Mouse (Mus musculus): ENCODE measurements at regions not wholly inside any gene's neighbourhood (a gene's known extent, or its start where the extent isn't known, plus 50 kb on each side); places are given as distances from the start of the nearest gene placed in this dataset.

GRCm38 (mm10) chr1:124950849-124951248 lies 484.7 kb downstream of the Actr3 start:
- TF ChIP-seq POLR2A (IDR thresholded peaks at IDR 0.05; ENCODE audit: extremely low read depth, insufficient read depth, low read length) (no peak), CTCF (IDR thresholded peaks at IDR 0.05; ENCODE audit: extremely low read depth, insufficient read depth, low read length) (no peak)
